Mouse (Mus musculus) gastrocnemius, postnatal 10 days (tissue): ENCODE results near the gene B3gnt2. TPM values are rescaled to one million over a fixed set of nuclear protein-coding genes. Genes with fewer than 3 reads are reported as not detected.
A peak's percentile ranks its signal among the peaks of the same experiment; 100 is the strongest.

Source experiments
- DNase-seq: peaks from one replicate; pipeline ENCODE4 v3.0.0; 2021; ENCODE audit warnings: mixed read lengths
- total RNA-seq, 2 experiments: library from RNA; stranded (reverse); gene quantifications; 2 replicates each; pipeline ENCODE4 v1.2.3; 2021

The B3gnt2 gene
- total RNA-seq, 2 experiments from 2014 or later: 4.0 to 4.4 TPM

DNA sequence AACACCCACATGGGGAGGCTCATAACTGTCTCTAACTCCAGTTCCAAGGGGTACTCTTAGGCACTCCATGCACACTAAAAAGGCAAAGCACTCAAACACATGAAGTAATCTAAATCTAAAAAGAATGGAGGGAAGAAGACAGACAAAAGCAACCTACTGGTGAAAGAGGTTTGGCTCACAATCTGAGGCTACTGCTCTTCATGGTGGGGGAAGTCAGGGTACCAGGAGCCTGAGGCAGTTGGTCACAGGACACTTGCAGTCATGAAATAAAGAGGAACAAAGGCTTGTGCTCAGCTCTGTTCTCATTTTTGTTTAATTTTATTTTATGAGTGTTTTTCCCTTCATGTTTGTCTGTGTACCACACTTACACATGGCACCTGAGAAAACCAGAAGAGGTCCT, 45.6 kb downstream of the B3gnt2 start:
- no peak for DNase-seq

DNA sequence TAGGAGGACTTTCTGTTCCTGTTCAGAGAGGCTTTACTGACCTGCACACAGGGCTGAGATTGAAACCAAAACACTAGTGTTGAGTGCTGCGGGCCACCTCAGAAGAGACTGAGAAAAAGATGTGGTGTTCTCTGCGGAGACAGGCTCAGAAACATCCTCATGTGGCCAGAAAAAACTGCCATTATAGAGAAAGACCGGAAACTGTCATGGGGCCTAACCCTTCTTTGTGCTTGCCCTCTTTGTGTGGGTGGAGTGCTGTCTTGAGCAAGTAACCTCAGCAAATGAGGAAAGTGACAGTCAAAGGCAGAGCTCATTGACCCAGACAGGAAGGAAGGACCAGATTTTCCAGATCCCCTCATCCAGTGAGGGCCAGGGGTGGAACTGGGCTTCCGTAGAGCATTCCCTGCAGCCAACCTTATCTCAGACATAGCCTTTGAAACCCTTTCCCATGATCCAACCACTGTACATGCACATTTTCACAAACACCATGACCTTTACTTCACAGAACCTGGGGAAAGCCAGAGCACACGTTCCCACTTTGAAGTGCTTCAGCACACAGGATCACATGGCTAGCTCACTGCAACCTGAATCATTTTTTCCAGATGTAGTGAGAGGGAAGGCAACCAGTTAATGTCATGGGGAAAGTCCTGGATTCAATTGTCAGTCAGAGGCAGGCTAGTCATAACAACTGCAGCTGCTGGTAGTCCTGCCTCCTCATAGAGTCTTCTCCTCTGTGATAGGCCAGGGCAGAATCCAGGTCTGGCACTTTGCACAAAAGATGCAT, 46.6 kb downstream of the B3gnt2 start:
- DNase-seq: no peak

DNA sequence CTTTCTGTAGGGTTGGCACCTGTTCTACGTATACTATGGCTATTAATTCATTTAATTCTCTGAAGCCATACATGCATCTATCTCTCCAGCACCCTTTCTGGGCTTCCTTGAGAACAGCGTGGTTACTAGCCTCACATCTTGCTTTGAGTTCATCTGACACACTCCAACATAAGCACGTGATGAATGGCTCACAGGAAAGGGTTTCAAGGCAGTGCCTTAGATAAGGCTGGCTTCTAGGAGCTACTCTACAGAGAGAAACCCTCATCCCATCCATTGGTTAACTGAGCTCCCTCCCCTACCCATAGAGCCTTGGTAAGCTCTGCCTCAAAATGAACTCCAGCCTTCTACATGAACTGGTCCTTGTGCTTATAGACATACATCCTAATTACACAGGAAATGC, 47.3 kb downstream of the B3gnt2 start:
- DNase-seq: no peak

DNA sequence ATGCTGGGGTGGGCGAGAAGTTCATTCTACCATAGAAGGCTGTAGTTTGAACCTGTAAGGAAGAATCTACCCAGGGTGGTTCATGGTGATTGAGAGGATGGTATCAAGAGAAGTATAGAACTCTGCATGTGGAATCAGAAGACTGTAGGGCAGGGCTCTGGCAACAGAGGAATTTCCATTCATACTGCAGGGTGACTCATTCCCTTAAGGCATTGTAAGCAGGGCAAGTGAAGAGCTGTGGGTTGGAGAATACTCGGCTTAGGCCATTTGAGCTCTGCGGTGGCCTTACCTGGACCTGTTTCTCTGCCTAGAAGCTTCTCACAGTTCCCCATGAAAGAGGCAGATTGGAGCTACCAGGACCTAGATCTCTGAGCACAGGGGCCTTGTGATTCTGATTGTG, 49.3 kb downstream of the B3gnt2 start:
- no peak for DNase-seq

GRCm38 (mm10) chr11:22809465-22810096, 51.2 kb downstream of the B3gnt2 start:
- no peak for DNase-seq

GRCm38 (mm10) chr11:22808040-22808439, 52.7 kb downstream of the B3gnt2 start:
- no peak for DNase-seq

GRCm38 (mm10) chr11:22805171-22805570, 55.6 kb downstream of the B3gnt2 start:
- DNase-seq: no peak

DNA sequence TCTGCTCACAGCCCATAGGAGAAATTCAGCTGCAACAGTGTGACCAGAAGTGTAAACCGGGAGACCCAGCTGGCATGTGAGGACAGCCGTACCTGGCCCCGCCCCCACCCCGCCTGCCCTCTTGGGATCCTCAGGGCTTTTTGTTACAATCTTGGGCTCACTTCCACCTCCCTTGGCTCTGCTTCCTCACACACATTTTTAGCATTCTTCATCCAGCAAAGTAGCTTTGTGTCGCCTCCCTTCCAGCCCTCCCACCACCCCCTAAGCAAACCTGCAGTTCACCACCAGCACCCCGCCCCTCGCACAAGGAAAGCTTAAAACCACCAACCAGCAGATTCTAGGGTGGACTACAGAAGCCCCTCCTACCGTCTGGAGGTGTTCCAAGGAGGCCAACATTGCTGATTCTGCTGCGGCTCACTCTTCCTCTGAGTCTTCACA, 60.8 kb downstream of the B3gnt2 start:
- peak; percentile 25 for DNase-seq

GRCm38 (mm10) chr11:22798916-22799315, 61.8 kb downstream of the B3gnt2 start:
- DNase-seq: no peak

- DNase-seq: no peak
These were observed 66.0 kb downstream of the B3gnt2 start for GRCm38 (mm10) chr11:22794734-22795133.

DNA sequence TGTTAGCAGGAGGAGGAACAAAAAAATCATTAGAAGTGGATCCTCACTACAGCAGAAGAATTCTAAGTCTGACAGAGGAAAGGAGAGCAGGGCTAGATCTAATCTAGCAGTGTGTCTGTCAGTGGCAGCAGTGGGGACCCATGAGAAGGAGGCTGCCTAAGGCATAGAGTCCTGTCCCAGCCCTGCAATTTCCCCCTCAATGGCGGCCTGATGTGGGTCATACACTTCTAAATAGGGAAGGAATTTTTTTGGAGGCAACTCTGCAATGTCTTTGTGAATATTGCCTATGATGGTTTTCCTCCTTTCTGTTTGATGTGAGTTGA, 66.9 kb downstream of the B3gnt2 start:
- no peak for DNase-seq

- no peak for DNase-seq
These were observed 67.4 kb downstream of the B3gnt2 start for GRCm38 (mm10) chr11:22793176-22793880.

DNA sequence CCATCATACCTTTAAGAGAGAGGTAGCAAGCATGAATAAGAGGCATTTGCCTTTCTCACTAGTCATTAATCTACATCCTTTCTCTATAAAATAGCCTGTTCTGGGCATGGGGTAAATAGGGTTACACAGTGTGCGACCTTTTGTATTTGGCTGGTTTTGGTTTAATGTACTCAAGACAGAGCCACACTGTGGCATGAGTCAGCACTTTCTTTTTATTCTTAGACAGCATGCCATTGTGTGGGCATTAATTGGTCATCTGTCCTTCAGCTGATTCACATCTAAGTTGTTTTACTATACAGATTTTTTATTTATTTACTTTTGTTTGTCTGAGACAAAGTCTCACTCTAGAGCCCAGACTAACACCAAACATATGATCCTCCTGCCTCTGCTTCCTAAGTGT, 68.6 kb downstream of the B3gnt2 start:
- DNase-seq: no peak

GRCm38 (mm10) chr11:22791726-22792125, 69.0 kb downstream of the B3gnt2 start:
- no peak for DNase-seq

- DNase-seq: no peak
These were observed 72.9 kb downstream of the B3gnt2 start for GRCm38 (mm10) chr11:22787833-22788232.

GRCm38 (mm10) chr11:22784477-22784876, 76.3 kb downstream of the B3gnt2 start:
- DNase-seq: no peak

DNA sequence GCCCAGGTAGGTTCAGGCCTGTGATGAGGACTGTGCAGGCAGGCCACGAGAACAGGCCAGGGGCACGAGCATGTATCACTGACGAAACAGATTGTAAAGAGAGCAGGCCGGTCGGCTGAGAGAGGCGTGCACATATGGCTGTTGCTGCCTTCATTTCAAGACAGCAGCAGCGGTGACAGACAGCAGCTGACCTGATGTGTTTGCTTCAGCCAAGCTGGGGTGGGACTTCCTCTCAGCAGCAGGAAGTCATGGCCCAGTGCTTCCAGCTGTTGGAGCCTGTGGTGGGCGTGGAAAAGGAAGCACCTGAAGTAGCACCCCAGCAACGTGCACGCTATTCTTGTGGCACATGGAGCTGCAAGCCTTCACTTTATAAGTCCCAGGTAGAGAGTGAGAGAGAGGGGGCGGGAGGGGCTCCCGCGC, 78.0 kb downstream of the B3gnt2 start:
- DNase-seq: no peak

- no peak for DNase-seq
These were observed 79.6 kb downstream of the B3gnt2 start for GRCm38 (mm10) chr11:22781190-22781589.

DNA sequence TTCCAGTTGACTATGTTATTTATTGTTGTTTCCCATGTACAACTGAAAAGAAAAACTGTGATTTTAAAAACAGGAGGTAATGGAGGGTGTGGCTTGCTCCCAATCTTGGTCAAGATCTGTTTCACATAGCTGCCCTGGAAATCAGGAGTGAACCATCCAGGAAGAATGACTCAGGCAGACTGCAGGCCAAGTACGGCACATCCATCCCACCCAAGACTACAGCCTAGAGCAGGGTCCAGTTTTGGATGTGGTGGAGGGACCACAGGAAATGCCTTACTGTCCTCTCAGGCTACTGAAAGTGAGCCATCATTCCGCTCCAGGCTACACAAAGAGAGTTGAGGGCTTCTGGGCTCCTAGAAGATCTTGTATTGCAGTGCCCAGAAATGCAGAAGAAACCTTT, 80.0 kb downstream of the B3gnt2 start:
- no peak for DNase-seq

DNA sequence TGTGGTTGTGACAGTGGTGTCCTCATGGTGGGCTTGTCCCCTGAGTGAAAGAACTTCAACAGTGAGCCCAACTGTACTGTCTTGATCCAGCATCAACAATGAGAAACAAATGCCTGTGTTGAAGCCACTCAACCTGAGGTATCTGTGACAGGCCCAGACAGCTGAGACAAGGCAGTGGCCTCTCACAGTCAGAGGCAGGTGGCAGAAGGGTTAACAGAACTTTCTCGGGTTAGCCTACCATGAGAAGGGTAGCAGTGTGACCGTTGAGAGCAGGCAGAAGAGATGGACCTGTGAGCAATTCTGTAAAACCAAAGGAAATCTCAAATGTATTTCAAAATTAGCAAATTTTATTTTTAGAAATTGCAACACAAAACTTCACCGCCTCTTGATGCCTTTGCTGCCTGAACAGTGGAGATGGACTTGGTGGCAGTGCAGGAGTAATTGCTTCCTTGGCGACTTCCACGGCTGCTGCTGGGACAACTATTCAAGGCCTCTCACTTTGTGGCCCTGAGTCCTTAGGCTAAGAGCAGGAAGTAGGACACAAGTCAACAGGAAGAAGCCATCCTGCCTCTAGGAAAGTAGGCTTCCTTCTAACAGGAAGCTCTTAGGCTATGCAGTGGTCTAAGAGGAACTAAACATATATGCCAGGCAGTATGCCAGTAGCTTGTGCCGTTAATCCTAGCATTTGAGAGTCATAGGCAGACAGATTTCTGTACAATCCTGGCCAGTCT, 80.8 kb downstream of the B3gnt2 start:
- no peak for DNase-seq

- no peak for DNase-seq
These were observed 82.2 kb downstream of the B3gnt2 start for GRCm38 (mm10) chr11:22778596-22778995.

GRCm38 (mm10) chr11:22777531-22777930, 83.2 kb downstream of the B3gnt2 start:
- DNase-seq: no peak

DNA sequence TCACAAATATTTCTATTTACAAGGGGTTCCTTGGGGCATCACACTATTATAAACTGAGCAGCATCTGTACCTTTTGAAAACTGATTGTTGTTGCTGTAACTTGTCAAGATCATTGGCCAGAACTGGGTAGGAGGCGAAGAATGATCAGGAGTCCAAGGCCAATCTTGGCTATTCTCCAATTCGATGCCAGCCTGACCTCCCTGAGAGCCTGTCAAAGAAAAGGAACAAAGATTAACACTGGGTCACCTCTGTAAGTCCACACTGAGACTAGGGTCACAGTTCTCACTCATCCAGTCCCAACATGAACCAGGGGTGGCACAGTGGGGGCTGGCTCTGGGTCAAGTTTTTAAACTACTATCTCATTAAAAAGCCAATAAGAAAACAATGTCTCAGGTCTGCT, 85.9 kb downstream of the B3gnt2 start:
- no peak for DNase-seq
